Mouse (Mus musculus) kidney, embryonic 14.5 days (tissue): ENCODE results near the gene Cav1. TPM values are rescaled to one million over a fixed set of nuclear protein-coding genes. Genes with fewer than 3 reads are reported as not detected.

Source experiments
- ATAC-seq: fragments of 200-750 bp; cut with Nextera tagmentation; 2 replicates; pipeline ENCODE4 v1.8.0; 2017; ENCODE audit warnings: moderate number of reproducible peaks, mild to moderate bottlenecking, moderate TSS enrichment, moderate library complexity; ENCODE audit not compliant: low FRiP score, low TSS enrichment
- H3K27ac ChIP-seq: fragments of 300-500 bp; sonication (generic); 2 replicates; pipeline ENCODE4 v1.5.1; 2014; ENCODE audit warnings: low read depth, mild to moderate bottlenecking, low read length, moderate library complexity, mixed read lengths
- H3K27me3 ChIP-seq: fragments of 300-500 bp; sonication (generic); 2 replicates; pipeline ENCODE4 v1.6.1; 2014; ENCODE audit warnings: mild to moderate bottlenecking, low read length; ENCODE audit not compliant: control insufficient read depth, insufficient read depth
- H3K36me3 ChIP-seq: fragments of 300-500 bp; sonication (generic); 2 replicates; pipeline ENCODE4 v1.6.1; 2014; ENCODE audit warnings: low read length, mixed read lengths; ENCODE audit not compliant: control insufficient read depth, insufficient read depth
- H3K4me1 ChIP-seq: fragments of 300-500 bp; sonication (generic); 2 replicates; pipeline ENCODE4 v1.6.1; 2014; ENCODE audit warnings: low read length, mixed read lengths; ENCODE audit not compliant: control insufficient read depth, insufficient read depth
- H3K4me2 ChIP-seq: fragments of 300-500 bp; sonication (generic); replicated peaks from 2 replicates; pipeline ENCODE4 v1.6.1; 2014; ENCODE audit warnings: low read depth, mild to moderate bottlenecking, low read length
- H3K4me3 ChIP-seq: fragments of 300-500 bp; sonication (generic); 2 replicates; pipeline ENCODE4 v1.5.1; 2014; ENCODE audit warnings: mild to moderate bottlenecking, low read length
- H3K9ac ChIP-seq: fragments of 300-500 bp; sonication (generic); 2 replicates; pipeline ENCODE4 v1.6.1; 2014; ENCODE audit warnings: low read depth, mild to moderate bottlenecking, low read length, moderate library complexity
- H3K9me3 ChIP-seq: fragments of 300-500 bp; sonication (generic); 2 replicates; pipeline ENCODE4 v1.6.1; 2016; ENCODE audit warnings: low read length; ENCODE audit not compliant: control insufficient read depth
- WGBS: fragments of 180-500 bp; shearing (Covaris S2); extraction: QIAGEN DNeasy Blood & Tissue Kit; methylation state at CpG from one replicate; pipeline ENCODE4 v1.1.7; 2014; 5-methylcytosine and 5-hydroxymethylcytosine counted together
- polyA plus RNA-seq: library from polyadenylated mRNA; unstranded; fragments of >200 nt; fragmentation: Nextera tagmentation; extraction: Ambion mirVana; gene quantifications from 2 replicates; pipeline ENCODE4 v1.2.1, GENCODE M21; 2014

Gene Cav1
- polyA plus RNA-seq, 1 experiment from 2014 or later, result 52.9 TPM

- no peaks in the 10 kb centered on the region for H3K36me3 ChIP-seq
Observed at GRCm38 (mm10) chr6:17282159-17282558, 24.0 kb upstream of the Cav1 start.

GRCm38 (mm10) chr6:17283834-17284233, 22.3 kb upstream of the Cav1 start:
- no peak for ATAC-seq
- Histone ChIP-seq H3K4me3 (no peak overlapping the region), H3K9ac (no peak overlapping the region), H3K4me1 (0 out of 2 replicates have a peak, but pooled peaks cover 6% of the 10 kb centered on the region), H3K4me2 (no peak overlapping the region), H3K27me3 (no peaks in the 10 kb centered on the region), H3K9me3 (no peaks in the 10 kb centered on the region), H3K27ac (no peak overlapping the region), H3K36me3 (no peaks in the 10 kb centered on the region)
- 84% methylated on average over 3 of the region's 3 CpGs for WGBS

More at GRCm38 (mm10) chr6:17282159-17282558, 24.0 kb upstream of the Cav1 start:
- H3K9ac ChIP-seq, result no peak overlapping the region
- ATAC-seq, result peak; percentile 67
- WGBS, result 30% methylated on average over 5 of the region's 5 CpGs
- H3K4me2 ChIP-seq, result peak overlapping the region; percentile 80
- peak overlapping the region; percentile 62; the same call in 1 of the 2 replicates for H3K27ac ChIP-seq
- peak overlapping the region; percentile 38; the same call in 1 of the 2 replicates for H3K4me3 ChIP-seq
- H3K4me1 ChIP-seq, result 0 out of 2 replicates have a peak, but pooled peaks cover 6% of the 10 kb centered on the region
- no peaks in the 10 kb centered on the region for H3K9me3 ChIP-seq
- no peaks in the 10 kb centered on the region for H3K27me3 ChIP-seq

GRCm38 (mm10) chr6:17286381-17286780, 19.8 kb upstream of the Cav1 start:
- Histone ChIP-seq H3K36me3 (no peaks in the 10 kb centered on the region), H3K9me3 (no peaks in the 10 kb centered on the region), H3K27me3 (no peaks in the 10 kb centered on the region), H3K4me2 (no peak overlapping the region), H3K4me1 (0 out of 2 replicates have a peak, but pooled peaks cover 6% of the 10 kb centered on the region), H3K9ac (no peak overlapping the region), H3K4me3 (no peak overlapping the region), H3K27ac (no peak overlapping the region)
- WGBS, result 77% methylated on average over 4 of the region's 4 CpGs
- no peak for ATAC-seq

- no peak overlapping the region for H3K4me3 ChIP-seq
- ATAC-seq, result peak; percentile 69
- no peak overlapping the region for H3K9ac ChIP-seq
- no peaks in the 10 kb centered on the region for H3K4me1 ChIP-seq
- no peaks in the 10 kb centered on the region for H3K27me3 ChIP-seq
- H3K27ac ChIP-seq, result no peak overlapping the region
- no peak overlapping the region for H3K4me2 ChIP-seq
- H3K9me3 ChIP-seq, result no peaks in the 10 kb centered on the region
- WGBS, result 36% methylated on average over 5 of the region's 5 CpGs
- H3K36me3 ChIP-seq, result no peaks in the 10 kb centered on the region
Observed at GRCm38 (mm10) chr6:17295116-17295515, 11.0 kb upstream of the Cav1 start.

GRCm38 (mm10) chr6:17306602-17307325, 629 bp downstream of the Cav1 start:
- Histone ChIP-seq H3K4me3 (peak overlapping the region; percentile 50), H3K9ac (peak overlapping the region; percentile 58), H3K27me3 (peaks cover 9% of the 10 kb centered on the region; the same call in 1 of the 2 replicates), H3K36me3 (no peaks in the 10 kb centered on the region), H3K4me2 (peak overlapping the region; percentile 93), H3K9me3 (no peaks in the 10 kb centered on the region), H3K27ac (peak overlapping the region; percentile 67; the same call in 1 of the 2 replicates), H3K4me1 (0 out of 2 replicates have a peak, but pooled peaks cover 7% of the 10 kb centered on the region)
- peak; percentile 50 for ATAC-seq
- WGBS, result 0% methylated on average over 19 of the region's 19 CpGs

GRCm38 (mm10) chr6:17307461-17308115, 1.5 kb downstream of the Cav1 start:
- ATAC-seq, result peak; percentile 90
- WGBS, result 3% methylated on average over 31 of the region's 31 CpGs
- Histone ChIP-seq H3K4me2 (peak overlapping the region; percentile 93), H3K36me3 (no peaks in the 10 kb centered on the region), H3K4me1 (0 out of 2 replicates have a peak, but pooled peaks cover 7% of the 10 kb centered on the region), H3K27ac (no peak overlapping the region), H3K9me3 (no peaks in the 10 kb centered on the region), H3K4me3 (peak overlapping the region; percentile 50), H3K9ac (peak overlapping the region; percentile 58; the same call in 1 of the 2 replicates), H3K27me3 (peaks cover 9% of the 10 kb centered on the region; the same call in 1 of the 2 replicates)

- no peaks in the 10 kb centered on the region for H3K9me3 ChIP-seq
- peak overlapping the region; percentile 50; the same call in 1 of the 2 replicates for H3K4me3 ChIP-seq
- no peaks in the 10 kb centered on the region for H3K36me3 ChIP-seq
- no peak for ATAC-seq
- peaks cover 9% of the 10 kb centered on the region; the same call in 1 of the 2 replicates for H3K27me3 ChIP-seq
- H3K4me1 ChIP-seq, result 0 out of 2 replicates have a peak, but pooled peaks cover 7% of the 10 kb centered on the region
- H3K9ac ChIP-seq, result no peak overlapping the region
- 48% methylated on average over 2 of the region's 2 CpGs for WGBS
- H3K4me2 ChIP-seq, result no peak overlapping the region; the same call in 1 of the 2 replicates
- no peak overlapping the region for H3K27ac ChIP-seq
Observed at GRCm38 (mm10) chr6:17308661-17309060, 2.5 kb downstream of the Cav1 start.

- WGBS, result 73% methylated on average over 2 of the region's 2 CpGs
- no peak for ATAC-seq
- Histone ChIP-seq H3K9ac (no peak overlapping the region), H3K36me3 (no peaks in the 10 kb centered on the region), H3K4me2 (no peak overlapping the region), H3K27me3 (peaks cover 9% of the 10 kb centered on the region; the same call in 1 of the 2 replicates), H3K4me3 (no peak overlapping the region), H3K27ac (no peak overlapping the region), H3K9me3 (no peaks in the 10 kb centered on the region), H3K4me1 (0 out of 2 replicates have a peak, but pooled peaks cover 7% of the 10 kb centered on the region)
Observed at GRCm38 (mm10) chr6:17309260-17309659, 3.1 kb downstream of the Cav1 start.
